Mouse (Mus musculus) liver, embryonic 12.5 days (tissue): Measurements from ENCODE around the gene Slc26a10. TPM values are rescaled to one million over a fixed set of nuclear protein-coding genes. Genes with fewer than 3 reads are reported as not detected.
"Not testable (repeated sequence)": the region's sequence is repeated elsewhere in the genome, so short reads cannot be mapped to it uniquely, and the experiment has no call there.

ENCODE experiments used
- ATAC-seq: fragments of 200-750 bp; cut with Nextera tagmentation; 2 replicates; pipeline ENCODE4 v1.8.0; 2017; ENCODE audit warnings: moderate number of reproducible peaks, mild to moderate bottlenecking, moderate library complexity
- H3K27ac ChIP-seq: fragments of 300-500 bp; sonication (generic); 2 replicates; pipeline ENCODE4 v1.5.1; 2016; ENCODE audit warnings: mild to moderate bottlenecking
- H3K27me3 ChIP-seq: fragments of 300-500 bp; sonication (generic); replicated peaks from 2 replicates; pipeline ENCODE4 v1.6.1; 2016; ENCODE audit warnings: mild to moderate bottlenecking, moderate library complexity
- H3K36me3 ChIP-seq: fragments of 300-500 bp; sonication (generic); 2 replicates; pipeline ENCODE4 v1.6.1; 2016; ENCODE audit warnings: mild to moderate bottlenecking, moderate library complexity
- H3K4me1 ChIP-seq: fragments of 300-500 bp; sonication (generic); 2 replicates; pipeline ENCODE4 v1.6.1; 2016
- H3K4me2 ChIP-seq: fragments of 300-500 bp; sonication (generic); 2 replicates; pipeline ENCODE4 v1.6.1; 2016; ENCODE audit warnings: mild to moderate bottlenecking, moderate library complexity
- H3K4me3 ChIP-seq: fragments of 300-500 bp; sonication (generic); 2 replicates; pipeline ENCODE4 v1.5.1; 2016; ENCODE audit warnings: mild to moderate bottlenecking, moderate library complexity
- H3K9ac ChIP-seq: fragments of 300-500 bp; sonication (generic); 2 replicates; pipeline ENCODE4 v1.6.1; 2016; ENCODE audit warnings: mild to moderate bottlenecking, moderate library complexity
- H3K9me3 ChIP-seq: fragments of 300-500 bp; sonication (generic); replicated peaks from 2 replicates; pipeline ENCODE4 v1.6.1; 2016; ENCODE audit warnings: mild to moderate bottlenecking, moderate library complexity
- WGBS: fragments of 180-500 bp; shearing (Covaris S2); methylation state at CpG from one replicate; pipeline ENCODE4 v1.1.7; 2016; ENCODE audit not compliant: insufficient replicate concordance; 5-methylcytosine and 5-hydroxymethylcytosine counted together
- polyA plus RNA-seq: library from polyadenylated mRNA; unstranded; fragments of >200 nt; fragmentation: Nextera tagmentation; extraction: Ambion mirVana; gene quantifications from 2 replicates; pipeline ENCODE4 v1.2.1, GENCODE M21; 2016

Slc26a10 gene
- polyA plus RNA-seq, 1 experiment from 2014 or later: 3.0 TPM

DNA sequence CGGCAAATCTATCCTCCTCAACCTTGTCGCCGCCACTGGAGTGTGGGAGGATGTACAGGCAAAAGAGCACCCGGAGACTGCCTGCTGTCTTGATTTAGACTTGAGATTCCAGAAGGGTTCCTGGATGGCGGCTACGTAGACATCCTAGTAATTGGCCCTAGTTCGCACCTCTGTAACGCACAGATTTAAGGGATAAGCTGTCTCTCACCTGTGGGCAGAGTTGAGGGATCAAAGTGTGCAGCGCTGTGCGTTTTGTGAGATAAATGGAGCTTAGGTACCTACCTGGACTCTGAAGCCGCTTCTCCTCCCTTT is 14.1 kb downstream of the Slc26a10 start:
- H3K27ac ChIP-seq: peak overlapping the region; percentile 73; the same call in 1 of the 2 replicates
- peak overlapping the region; percentile 82 for H3K9ac ChIP-seq
- peak overlapping the region; percentile 66 for H3K4me3 ChIP-seq
- WGBS: 5% methylated on average over 11 of the region's 11 CpGs
- peaks cover 60% of the 10 kb centered on the region for H3K4me1 ChIP-seq
- peak overlapping the region; percentile 100 for H3K4me2 ChIP-seq
- H3K36me3 ChIP-seq: no peaks in the 10 kb centered on the region
- ATAC-seq: no peak
- H3K9me3 ChIP-seq: no peaks in the 10 kb centered on the region
- H3K27me3 ChIP-seq: peaks cover 84% of the 10 kb centered on the region

DNA sequence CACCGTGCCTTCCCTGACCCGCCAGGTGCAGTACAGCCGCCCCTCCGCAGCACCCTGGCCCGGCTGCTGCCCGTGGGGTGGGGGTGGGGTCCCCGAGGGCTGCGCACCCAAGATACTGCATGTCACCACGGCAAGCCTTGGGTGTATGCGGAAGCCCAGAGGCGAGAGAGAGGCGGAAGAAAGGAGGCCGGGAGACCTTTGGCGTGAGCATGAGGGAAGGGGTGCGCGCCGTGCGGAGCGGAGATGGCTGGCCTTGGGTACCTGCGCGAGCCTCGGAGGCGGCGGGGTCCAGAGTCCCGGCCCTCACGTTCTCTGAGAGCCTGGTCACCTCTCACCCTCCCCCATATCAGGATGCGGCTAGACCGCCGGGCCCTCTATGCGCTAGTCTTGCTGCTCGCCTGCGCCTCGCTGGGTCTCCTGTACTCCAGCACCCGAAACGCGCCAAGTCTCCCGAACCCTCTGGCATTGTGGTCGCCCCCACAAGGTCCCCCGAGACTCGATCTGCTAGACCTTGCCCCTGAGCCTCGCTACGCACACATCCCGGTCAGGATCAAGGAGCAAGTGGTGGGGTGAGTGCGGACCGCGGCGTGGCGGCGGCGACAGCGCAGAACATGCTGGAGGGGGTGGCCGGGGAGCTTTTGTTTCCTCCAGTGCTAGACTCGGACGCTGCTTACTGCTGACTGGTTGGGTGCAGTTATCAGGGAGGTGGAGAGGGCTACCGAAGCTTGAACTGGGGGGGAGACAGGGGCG is 14.6 kb downstream of the Slc26a10 start:
- Histone ChIP-seq H3K9ac (peak overlapping the region; percentile 82), H3K4me2 (peak overlapping the region; percentile 100), H3K27me3 (peaks cover 81% of the 10 kb centered on the region), H3K27ac (peak overlapping the region; percentile 73), H3K4me1 (peaks cover 55% of the 10 kb centered on the region), H3K36me3 (no peaks in the 10 kb centered on the region), H3K9me3 (no peaks in the 10 kb centered on the region), H3K4me3 (peak overlapping the region; percentile 66)
- ATAC-seq: peak; percentile 69
- under 1% methylated on average over 53 of the region's 56 CpGs for WGBS

DNA sequence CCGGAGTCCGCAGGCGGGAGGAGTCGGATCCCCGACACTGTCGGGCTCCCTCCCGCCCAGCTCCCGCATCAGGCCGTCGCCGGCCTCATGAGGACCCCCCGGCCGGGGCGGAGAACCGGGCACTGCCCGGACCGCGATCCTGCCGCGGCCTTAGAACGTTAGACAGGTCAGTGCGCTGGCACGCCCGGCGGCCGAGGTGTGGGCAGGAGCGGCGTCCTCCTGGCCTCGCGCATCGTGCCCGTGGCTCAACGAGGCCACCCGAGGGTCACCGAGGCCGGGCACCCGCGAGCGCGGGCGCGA is 15.1 kb downstream of the Slc26a10 start:
- peaks cover 50% of the 10 kb centered on the region for H3K4me1 ChIP-seq
- H3K4me2 ChIP-seq: peak overlapping the region; percentile 100
- no peaks in the 10 kb centered on the region for H3K36me3 ChIP-seq
- peak overlapping the region; percentile 73 for H3K27ac ChIP-seq
- peak overlapping the region; percentile 66 for H3K4me3 ChIP-seq
- peaks cover 76% of the 10 kb centered on the region for H3K27me3 ChIP-seq
- WGBS: under 1% methylated on average over 42 of the region's 42 CpGs
- ATAC-seq: peak; percentile 43
- no peaks in the 10 kb centered on the region for H3K9me3 ChIP-seq
- H3K9ac ChIP-seq: peak overlapping the region; percentile 82

DNA sequence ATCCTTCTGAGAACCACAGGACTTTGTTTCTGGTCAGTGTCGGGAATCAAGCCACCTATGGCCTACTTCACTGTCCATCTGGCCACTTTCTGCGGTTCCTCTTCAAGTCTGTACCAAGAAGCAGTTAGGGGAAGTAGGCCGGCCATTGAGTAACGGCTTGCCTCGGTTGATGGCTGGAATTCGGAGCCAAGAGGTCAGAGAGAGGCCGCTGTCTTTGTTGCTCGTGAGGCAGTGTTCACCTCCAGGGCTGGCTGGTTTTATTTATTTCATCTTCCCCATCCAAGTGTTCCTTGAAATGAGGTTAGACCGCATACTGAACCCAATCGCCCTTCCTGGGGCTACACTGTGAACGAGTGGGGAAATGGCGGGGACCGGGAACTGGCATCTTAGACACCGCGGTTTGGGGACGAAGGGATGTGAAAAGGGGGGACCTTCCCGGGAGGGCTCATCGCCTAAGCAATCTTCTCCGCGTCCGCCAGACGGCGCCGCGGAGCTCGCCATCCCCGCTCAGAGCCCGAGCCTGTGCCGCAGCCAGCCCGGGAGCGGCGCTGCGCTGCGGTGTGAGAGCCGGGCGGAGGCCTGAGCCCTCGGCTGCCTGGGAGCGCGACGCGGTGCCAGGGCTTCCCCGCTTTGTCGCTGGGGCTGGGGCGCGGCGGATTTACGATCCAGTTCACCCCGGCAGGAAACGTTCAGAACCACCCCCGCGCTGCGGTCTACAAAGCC is 15.7 kb downstream of the Slc26a10 start, which contains the start of gene B4galnt1:
Gene B4galnt1, plus strand, starts transcription at position 595 of the 723 bp plus-strand sequence.
- Histone ChIP-seq H3K4me1 (peaks cover 45% of the 10 kb centered on the region), H3K4me3 (peak within 1 kb of the TSS; percentile 66), H3K9me3 (no peaks in the 10 kb centered on the region), H3K36me3 (no peaks in the 10 kb centered on the region), H3K9ac (peak within 1 kb of the TSS; percentile 82), H3K27ac (peak within 1 kb of the TSS; percentile 73), H3K4me2 (peak within 1 kb of the TSS; percentile 100), H3K27me3 (peaks cover 71% of the 10 kb centered on the region)
- WGBS: 2% methylated on average over 52 of the region's 52 CpGs
- ATAC-seq: peak; percentile 82

DNA sequence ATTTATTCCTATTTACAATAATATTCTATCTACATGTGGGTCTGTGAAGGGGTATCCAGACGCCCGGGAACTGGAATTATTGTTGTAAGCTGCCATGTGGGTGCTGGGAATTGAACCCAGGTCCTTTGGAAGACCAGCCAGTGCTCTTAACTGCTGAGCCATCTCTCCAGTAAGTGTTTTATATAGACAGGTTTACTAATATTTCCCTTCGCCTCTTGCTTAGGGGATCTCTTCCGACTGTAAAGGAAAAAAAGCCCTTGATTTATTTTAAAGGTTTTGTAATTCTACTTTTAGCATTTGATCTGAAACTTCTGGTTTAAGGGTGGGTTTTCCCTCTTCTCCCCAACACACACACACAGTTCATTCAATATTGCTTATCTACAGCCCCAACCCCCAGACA is 16.3 kb downstream of the Slc26a10 start:
- Histone ChIP-seq H3K27ac (no peak overlapping the region), H3K4me2 (peak overlapping the region; percentile 100), H3K9ac (0 out of 2 replicates have a peak overlapping the region, but pooled peaks have one; percentile 82), H3K4me3 (no peak overlapping the region), H3K27me3 (peaks cover 65% of the 10 kb centered on the region), H3K36me3 (no peaks in the 10 kb centered on the region), H3K4me1 (peaks cover 39% of the 10 kb centered on the region), H3K9me3 (no peaks in the 10 kb centered on the region)
- ATAC-seq: no peak
- 84% methylated on average over 4 of the region's 4 CpGs for WGBS

DNA sequence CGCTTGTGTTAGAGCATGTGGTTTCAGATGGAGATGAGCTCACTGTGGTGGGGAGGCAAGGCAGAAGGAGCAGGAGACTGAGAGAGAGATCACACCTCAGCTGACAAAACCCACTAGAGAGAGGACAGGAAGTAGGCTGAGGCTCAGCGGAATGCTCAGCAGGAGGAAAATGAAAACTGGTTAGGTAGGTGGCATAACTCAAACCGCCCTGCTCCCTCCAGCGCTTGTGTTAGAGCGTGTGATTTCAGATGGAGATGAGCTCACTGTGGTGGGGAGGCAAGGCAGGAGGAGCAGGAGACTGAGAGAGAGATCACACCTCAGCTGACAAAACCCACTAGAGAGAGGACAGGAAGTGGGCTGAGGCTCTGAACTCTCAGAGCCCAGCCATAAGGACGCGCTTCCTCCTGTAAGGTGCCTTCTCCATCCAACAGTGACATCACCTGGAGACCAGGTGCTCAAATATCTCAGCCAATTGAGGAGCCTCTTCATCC is 17.6 kb downstream of the Slc26a10 start:
- H3K4me2 ChIP-seq, H3K9ac ChIP-seq, H3K4me3 ChIP-seq, ATAC-seq, H3K36me3 ChIP-seq, H3K27ac ChIP-seq, H3K9me3 ChIP-seq: not testable (repeated sequence)
- 30% methylated on average over 7 of the region's 7 CpGs for WGBS
- peaks cover 53% of the 10 kb centered on the region for H3K27me3 ChIP-seq
- peaks cover 43% of the 10 kb centered on the region for H3K4me1 ChIP-seq

DNA sequence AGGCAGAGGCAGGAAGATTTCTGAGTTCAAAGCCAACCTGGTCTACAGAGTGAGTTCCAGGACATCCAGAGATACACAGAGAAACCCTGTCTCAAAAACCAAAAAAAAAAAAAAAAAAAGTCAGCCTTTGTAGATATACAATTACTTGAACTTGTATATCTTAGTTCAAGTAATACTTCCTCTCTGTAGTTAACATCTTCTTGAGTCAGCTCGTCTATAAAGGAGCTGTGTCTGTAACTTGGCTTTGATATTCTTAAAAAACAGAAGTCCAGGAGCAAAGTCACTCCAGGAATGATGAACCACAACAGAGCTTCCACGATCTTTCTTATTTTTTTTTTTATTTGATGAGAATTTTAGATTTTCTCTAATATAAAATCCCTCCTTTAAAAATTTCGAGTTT is 19.7 kb downstream of the Slc26a10 start:
- ATAC-seq: no peak
- no peaks in the 10 kb centered on the region for H3K9me3 ChIP-seq
- 44% methylated on average over 3 of the region's 3 CpGs for WGBS
- H3K27me3 ChIP-seq: peaks cover 32% of the 10 kb centered on the region
- H3K9ac ChIP-seq: no peak overlapping the region
- no peak overlapping the region for H3K4me3 ChIP-seq
- H3K4me2 ChIP-seq: no peak overlapping the region
- no peak overlapping the region for H3K27ac ChIP-seq
- H3K4me1 ChIP-seq: peaks cover 22% of the 10 kb centered on the region
- H3K36me3 ChIP-seq: no peaks in the 10 kb centered on the region

DNA sequence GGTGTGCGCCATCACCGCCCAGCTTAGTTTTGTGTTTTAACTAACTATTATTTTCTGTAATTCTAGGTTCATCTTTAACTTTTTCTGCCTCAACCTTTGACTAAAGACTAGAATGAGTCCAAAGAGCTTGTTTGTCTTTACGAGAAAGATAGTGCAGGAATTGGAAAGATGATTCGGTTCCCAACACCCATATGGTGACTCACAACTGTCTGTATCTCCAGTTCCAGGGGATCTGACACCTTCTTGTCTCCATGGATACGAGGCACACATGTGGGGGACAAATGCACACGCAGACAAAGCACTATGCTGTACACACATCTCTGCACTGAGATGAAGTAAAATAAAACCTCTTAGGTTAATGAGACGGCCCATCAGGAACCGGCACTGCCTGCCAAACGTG is 20.4 kb downstream of the Slc26a10 start:
- Histone ChIP-seq H3K27me3 (peaks cover 25% of the 10 kb centered on the region), H3K4me1 (peaks cover 16% of the 10 kb centered on the region), H3K4me2 (no peak overlapping the region), H3K9ac (no peak overlapping the region), H3K36me3 (no peaks in the 10 kb centered on the region), H3K27ac (no peak overlapping the region), H3K9me3 (no peaks in the 10 kb centered on the region), H3K4me3 (no peak overlapping the region)
- no peak for ATAC-seq
- WGBS: 70% methylated on average over 9 of the region's 9 CpGs

DNA sequence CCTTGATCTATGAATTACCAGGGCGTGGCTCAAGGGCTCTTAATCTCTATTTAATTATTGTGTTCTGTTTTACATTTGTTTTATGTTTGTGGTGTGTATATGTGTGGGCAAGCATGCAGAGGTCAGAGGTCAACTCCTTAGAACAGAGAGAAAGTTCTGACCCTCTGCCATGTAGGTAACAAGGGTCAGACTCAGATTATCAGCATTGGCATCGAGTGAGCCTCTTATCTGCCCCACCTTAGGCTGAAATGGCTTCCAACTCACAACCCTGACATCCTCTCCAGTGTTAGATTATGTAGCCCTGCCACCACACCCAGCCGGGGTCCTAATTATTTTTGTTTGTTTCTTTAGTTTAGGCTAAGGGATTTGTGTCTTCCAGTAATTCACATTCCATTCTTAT is 22.0 kb downstream of the Slc26a10 start:
- Histone ChIP-seq H3K4me3 (no peak overlapping the region), H3K9me3 (no peaks in the 10 kb centered on the region), H3K9ac (no peak overlapping the region), H3K27me3 (peaks cover 10% of the 10 kb centered on the region; the same call in 1 of the 2 replicates), H3K27ac (no peak overlapping the region), H3K36me3 (no peaks in the 10 kb centered on the region), H3K4me2 (no peak overlapping the region), H3K4me1 (peaks cover 6% of the 10 kb centered on the region)
- no peak for ATAC-seq
- 40% methylated on average over 3 of the region's 3 CpGs for WGBS

DNA sequence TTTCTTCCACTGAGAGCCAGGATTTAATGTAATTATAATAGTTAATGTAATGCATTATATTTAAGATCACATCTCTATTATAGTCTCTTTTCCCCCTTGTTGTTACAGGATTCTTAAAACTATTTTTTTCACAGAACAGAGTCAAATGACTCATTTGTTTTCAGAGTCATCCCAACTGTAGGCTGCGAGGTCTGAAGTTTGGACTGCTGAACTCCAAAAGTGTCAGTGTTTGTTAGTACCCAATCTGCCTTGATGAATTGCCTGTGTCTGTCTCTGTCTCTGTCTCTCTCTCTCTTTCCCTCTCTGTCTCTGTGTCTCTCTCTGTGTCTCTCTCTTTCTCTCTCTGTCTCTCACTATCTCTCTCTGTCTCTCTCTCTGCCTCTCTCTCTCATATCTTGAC is 23.9 kb downstream of the Slc26a10 start:
- H3K27me3 ChIP-seq: no peaks in the 10 kb centered on the region
- H3K4me3 ChIP-seq: no peak overlapping the region
- no peak for ATAC-seq
- no peak overlapping the region for H3K4me2 ChIP-seq
- no peaks in the 10 kb centered on the region; the same call in 1 of the 2 replicates for H3K9me3 ChIP-seq
- no peaks in the 10 kb centered on the region for H3K36me3 ChIP-seq
- 52% methylated on average over 1 of the region's 1 CpGs for WGBS
- H3K27ac ChIP-seq: no peak overlapping the region
- H3K4me1 ChIP-seq: peaks cover 6% of the 10 kb centered on the region
- H3K9ac ChIP-seq: no peak overlapping the region; the same call in 1 of the 2 replicates

DNA sequence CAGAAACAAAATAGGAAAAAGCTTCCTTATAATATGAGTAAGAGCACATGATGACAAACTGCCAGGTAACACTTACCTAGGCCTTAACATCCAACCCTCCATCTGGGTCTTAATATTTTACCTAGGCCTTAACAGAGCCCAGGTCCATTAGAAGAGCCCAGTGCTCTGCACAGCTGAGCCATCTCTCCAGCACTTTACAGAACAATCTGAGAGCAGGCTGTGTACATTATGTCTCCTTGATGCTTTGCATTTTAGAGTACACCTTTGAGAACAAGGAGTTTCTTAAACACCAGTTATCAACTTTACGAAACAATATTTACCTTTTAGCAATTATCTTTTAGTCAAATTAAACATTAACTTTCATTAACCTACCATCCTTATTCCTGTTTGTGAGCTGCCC is 24.4 kb downstream of the Slc26a10 start:
- no peaks in the 10 kb centered on the region for H3K36me3 ChIP-seq
- ATAC-seq: no peak

DNA sequence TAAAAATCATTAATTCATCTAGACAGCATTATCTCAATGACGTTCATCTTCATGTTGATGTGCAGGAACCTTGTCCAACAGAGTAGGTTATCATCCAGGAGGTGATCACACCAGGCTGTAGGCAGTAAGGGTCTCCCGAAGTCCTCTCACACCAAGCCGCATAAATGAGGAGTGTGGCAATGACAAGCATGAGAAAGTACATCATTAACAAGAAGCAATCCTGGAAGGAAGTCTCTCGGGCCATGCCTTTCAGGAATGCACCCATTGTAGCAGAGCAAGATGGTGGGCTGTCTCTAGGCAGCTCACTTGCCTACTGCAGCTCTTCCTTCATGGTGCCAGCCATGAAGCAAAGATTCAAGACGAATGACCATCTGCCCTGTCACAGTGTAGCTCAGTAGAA is 25.8 kb downstream of the Slc26a10 start:
- Histone ChIP-seq H3K9me3 (no peaks in the 10 kb centered on the region; the same call in 1 of the 2 replicates), H3K27ac (no peak overlapping the region), H3K4me2 (no peak overlapping the region), H3K4me3 (no peak overlapping the region), H3K9ac (no peak overlapping the region), H3K36me3 (no peaks in the 10 kb centered on the region), H3K4me1 (peaks cover 16% of the 10 kb centered on the region), H3K27me3 (no peaks in the 10 kb centered on the region)
- WGBS: 69% methylated on average over 5 of the region's 5 CpGs
- no peak for ATAC-seq

More for the DNA sequence above, 24.4 kb downstream of the Slc26a10 start:
- no peaks in the 10 kb centered on the region; the same call in 1 of the 2 replicates for H3K9me3 ChIP-seq
- 77% methylated on average over 1 of the region's 1 CpGs for WGBS
- no peak overlapping the region for H3K9ac ChIP-seq
- no peak overlapping the region for H3K27ac ChIP-seq
- H3K4me3 ChIP-seq: no peak overlapping the region
- H3K4me2 ChIP-seq: no peak overlapping the region
- H3K4me1 ChIP-seq: peaks cover 11% of the 10 kb centered on the region
- no peaks in the 10 kb centered on the region for H3K27me3 ChIP-seq
